8 mouse cellular contexts compared by ENCODE assay signal in the genomic region with DNA sequence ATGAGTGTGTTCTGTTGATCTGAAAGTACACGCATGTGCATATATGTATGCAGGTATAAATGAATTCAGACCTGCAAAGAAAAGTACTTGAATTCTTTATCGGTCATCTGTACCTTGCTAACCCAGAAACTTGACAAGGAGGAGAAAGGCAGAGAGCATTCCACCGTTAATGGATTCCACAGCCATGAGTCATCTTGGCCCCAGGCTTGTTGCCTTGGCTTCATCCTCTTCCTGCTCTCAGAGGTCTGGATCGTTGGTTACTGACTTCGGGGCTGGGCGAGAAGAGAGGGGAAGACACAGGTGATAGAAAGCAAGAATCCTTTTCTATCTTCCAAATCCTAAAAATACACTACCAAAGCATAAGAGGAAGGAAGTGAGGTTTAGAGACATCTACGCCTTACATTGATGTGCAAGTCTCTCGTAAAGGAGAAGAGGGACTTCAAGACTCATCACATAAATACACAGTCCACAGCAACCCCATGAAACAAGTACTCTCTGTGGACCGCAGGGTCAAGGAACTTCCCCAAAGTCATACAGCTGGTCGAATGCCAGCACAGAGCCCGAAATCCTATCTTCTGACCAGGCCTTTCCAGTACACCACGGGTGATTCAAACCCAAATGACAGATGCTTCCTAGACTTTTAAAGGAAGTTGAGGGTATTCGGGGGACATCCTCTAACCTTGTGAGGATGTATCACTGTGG. TPM values are rescaled to one million over a fixed set of nuclear protein-coding genes. Genes with fewer than 3 reads are reported as not detected.
DNase-seq lines count a peak whose midpoint lies in the region; ATAC-seq and TF ChIP-seq lines count a peak whose summit lies in the region.
"Had no signal": no experiment of that assay in that cellular context is flagged by ENCODE, and none has a peak within 500 bp of the region (broad histone marks: within the 10 kb centered on the region; RNA-seq: fewer than 3 reads in every experiment).

No protein-coding gene starts in this region.

- H3K4me1 ChIP-seq in bone marrow macrophage, adult 2 months (ENCODE audit: control insufficient read depth, insufficient read depth, low read length), result peaks cover 18% of the 10 kb centered on the region
- H3K4me1 ChIP-seq in lung, embryonic 15.5 days, result peaks cover 25% of the 10 kb centered on the region
- no peaks in the 10 kb centered on the region for H3K4me1 ChIP-seq in forebrain, embryonic 14.5 days (ENCODE audit: control insufficient read depth, insufficient read depth, low read length)

- H3K9ac ChIP-seq in lung, embryonic 15.5 days, result no peak overlapping the region
- no peak overlapping the region for H3K9ac ChIP-seq in forebrain, embryonic 14.5 days (ENCODE audit: low read length)
- H3K9ac ChIP-seq: embryonic facial prominence, embryonic 12.5 days had no signal

- peak overlapping the region; percentile 69 for H3K27ac ChIP-seq in bone marrow macrophage, adult 2 months (ENCODE audit: insufficient read depth, low read depth, low read length)
- H3K27ac ChIP-seq in lung, embryonic 15.5 days, result 0 out of 2 replicates have a peak overlapping the region, but pooled peaks have one; percentile 37
- H3K27ac ChIP-seq in forebrain, embryonic 14.5 days (ENCODE audit: low read depth, low read length), result no peak overlapping the region
- no peak overlapping the region for H3K27ac ChIP-seq in left cerebral cortex, adult 2 months
- H3K27ac ChIP-seq: embryonic facial prominence, embryonic 12.5 days had no signal

- no peaks in the 10 kb centered on the region for H3K27me3 ChIP-seq in Patski
- H3K27me3 ChIP-seq in lung, embryonic 15.5 days, result no peaks in the 10 kb centered on the region
- no peaks in the 10 kb centered on the region for H3K27me3 ChIP-seq in forebrain, embryonic 14.5 days (replicated peaks; ENCODE audit: control insufficient read depth, insufficient read depth, low read length)
- H3K27me3 ChIP-seq: embryonic facial prominence, embryonic 12.5 days had no signal

- 53% methylated on average over 13 of the region's 13 CpGs for WGBS in lung, embryonic 15.5 days
- WGBS in forebrain, embryonic 14.5 days, result 83% methylated on average over 13 of the region's 13 CpGs

- no peak overlapping the region for H3K4me2 ChIP-seq in lung, embryonic 15.5 days
- no peak overlapping the region for H3K4me2 ChIP-seq in forebrain, embryonic 14.5 days (ENCODE audit: low read length)
- H3K4me2 ChIP-seq: embryonic facial prominence, embryonic 12.5 days had no signal

- H3K9me3 ChIP-seq in lung, embryonic 15.5 days, result no peaks in the 10 kb centered on the region
- no peaks in the 10 kb centered on the region for H3K9me3 ChIP-seq in forebrain, embryonic 14.5 days (replicated peaks; ENCODE audit: control insufficient read depth, low read length)
- H3K9me3 ChIP-seq: embryonic facial prominence, embryonic 12.5 days had no signal

- no peaks in the 10 kb centered on the region for H3K36me3 ChIP-seq in lung, embryonic 15.5 days
- peaks cover 19% of the 10 kb centered on the region for H3K36me3 ChIP-seq in forebrain, embryonic 14.5 days (ENCODE audit: control insufficient read depth, insufficient read depth, low read length)

- no peak for TF ChIP-seq POLR2A in bone marrow macrophage, adult 2 months (IDR thresholded peaks at IDR 0.05; ENCODE audit: borderline replicate concordance, low read depth, low read length)

- in situ Hi-C loops in Patski (cut with MboI; ENCODE audit: low pct_unique_long_range_greater_than_20kb), result no loop called here

- ATAC-seq in Patski, result peak; percentile 82
- ATAC-seq in lung, embryonic 15.5 days (ENCODE audit: borderline replicate concordance, extremely low read depth, low FRiP score, low TSS enrichment), result no peak
- ATAC-seq in forebrain, embryonic 14.5 days, result no peak

- no peak for TF ChIP-seq CTCF in Patski (IDR thresholded peaks at IDR 0.05)
- no peak for TF ChIP-seq CTCF in bone marrow macrophage, adult 2 months (IDR thresholded peaks at IDR 0.05; ENCODE audit: low read depth, low read length)
- no peak for TF ChIP-seq CTCF in left cerebral cortex, adult 2 months (IDR thresholded peaks at IDR 0.05)

- no peak overlapping the region for H3K4me3 ChIP-seq in bone marrow macrophage, adult 2 months (ENCODE audit: insufficient read depth, low read length)
- no peak overlapping the region for H3K4me3 ChIP-seq in lung, embryonic 15.5 days
- H3K4me3 ChIP-seq in forebrain, embryonic 14.5 days (ENCODE audit: low read depth, low read length), result no peak overlapping the region
- H3K4me3 ChIP-seq in left cerebral cortex, adult 2 months, result no peak overlapping the region
- H3K4me3 ChIP-seq: embryonic facial prominence, embryonic 12.5 days had no signal

- POLR2A ChIA-PET in Patski (lab: Charles Lee), result no interaction called here

- DNase-seq in Patski (ENCODE audit: low read depth, low spot score), result peak; percentile 79
- peak; percentile 98 for DNase-seq in heart, adult 11 months
- no peak for DNase-seq in forebrain, embryonic 14.5 days (ENCODE audit: low spot score)
- no peak for DNase-seq in left cerebral cortex, adult 2 months (ENCODE audit: extremely low spot score in 1 of 2, low spot score in 2 of 2)
- no peak for DNase-seq in thymus, adult 18-20 months

- intact Hi-C loops in left cerebral cortex, adult 2 months (cut with DNase I), result no loop called here

- CTCF ChIA-PET in Patski (lab: Charles Lee), result no interaction called here

RNA-seq across cellular contexts. Expression of gene Zfp462, which starts 35.1 kb away (rescaled TPM):
- 22.6 TPM for polyA plus RNA-seq in Patski (2021)
- polyA plus RNA-seq in bone marrow macrophage, adult 2 months (2012; ENCODE audit: insufficient read depth, insufficient read length, missing spikeins), result 0.07 and 0.12 TPM in 2 replicates
- polyA plus RNA-seq in lung, embryonic 15.5 days (2015; fragmentation: Nextera tagmentation; extraction: Ambion mirVana), result 3.6 and 4.8 TPM in 2 replicates
- 18.7 and 20.0 TPM in 2 replicates for polyA plus RNA-seq in forebrain, embryonic 14.5 days (2014; fragmentation: Nextera tagmentation; extraction: Ambion mirVana)
- 10 to 100 TPM; 46.1 to 66.2 TPM for total RNA-seq in left cerebral cortex, adult 2 months (2021)

Comparison
In these comparisons a context has a peak if more than half of its experiments do, and no peak if none do; other contexts are left out.
1. DNase-seq: peak in Patski (single experiment) and heart, adult 11 months (single experiment); none in forebrain, embryonic 14.5 days (single experiment), left cerebral cortex, adult 2 months (0 of 2) and thymus, adult 18-20 months (0 of 2).
2. H3K27ac ChIP-seq: peak in bone marrow macrophage, adult 2 months (single experiment) and lung, embryonic 15.5 days (single experiment); none in forebrain, embryonic 14.5 days (single experiment) and left cerebral cortex, adult 2 months (single experiment).